Mouse (Mus musculus): ENCODE data around the gene Crybg2. TPM values are rescaled to one million over a fixed set of nuclear protein-coding genes. Genes with fewer than 3 reads are reported as not detected.

The Crybg2 gene
- polyA plus RNA-seq, 1 experiment from 2014 or later = 1.9 TPM

DNA sequence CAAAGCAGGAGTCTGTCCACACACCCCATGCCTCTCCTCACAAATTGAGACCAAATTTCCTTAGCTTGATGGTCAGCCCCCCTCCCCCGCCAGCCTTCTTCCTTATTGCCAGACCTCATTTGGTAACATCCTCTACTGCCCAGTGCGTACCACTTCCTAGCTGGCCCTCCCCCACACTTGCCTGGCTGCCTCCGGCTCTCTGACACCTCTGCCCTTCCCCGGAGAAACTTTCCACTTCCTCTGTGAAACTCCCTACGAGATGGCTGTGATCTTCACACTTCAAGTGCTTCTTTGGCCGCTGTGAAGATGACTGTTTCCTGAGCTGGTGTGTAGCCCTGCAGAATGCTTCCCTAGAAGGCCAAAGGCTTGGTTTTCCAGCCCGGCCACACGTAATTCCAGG, 38.0 kb downstream of the Crybg2 start:
- ATAC-seq = no peak
- no peaks in the 10 kb centered on the region for H3K4me1 ChIP-seq (ENCODE audit: control insufficient read depth, insufficient read depth, low read length)
- H3K27ac ChIP-seq (ENCODE audit: low read depth, low read length) = no peak overlapping the region
- no peaks in the 10 kb centered on the region for H3K36me3 ChIP-seq (ENCODE audit: control insufficient read depth, insufficient read depth, low read length)
- no peak overlapping the region for H3K4me2 ChIP-seq (ENCODE audit: low read length)
- WGBS = 81% methylated on average over 8 of the region's 8 CpGs
- no peaks in the 10 kb centered on the region for H3K9me3 ChIP-seq (replicated peaks; ENCODE audit: control insufficient read depth, low read length)
- no peak overlapping the region for H3K9ac ChIP-seq (ENCODE audit: low read length)
- H3K27me3 ChIP-seq (replicated peaks; ENCODE audit: control insufficient read depth, insufficient read depth, low read length) = no peaks in the 10 kb centered on the region
- H3K4me3 ChIP-seq (ENCODE audit: low read depth, low read length) = no peak overlapping the region
- DNase-seq (ENCODE audit: low spot score) = no peak

- no peak for ATAC-seq
- WGBS = 83% methylated on average over 4 of the region's 4 CpGs
- H3K9ac ChIP-seq (ENCODE audit: low read length) = no peak overlapping the region
- no peaks in the 10 kb centered on the region for H3K4me1 ChIP-seq (ENCODE audit: control insufficient read depth, insufficient read depth, low read length)
- no peak for DNase-seq (ENCODE audit: low spot score)
- H3K36me3 ChIP-seq (ENCODE audit: control insufficient read depth, insufficient read depth, low read length) = no peaks in the 10 kb centered on the region
- no peak overlapping the region for H3K4me2 ChIP-seq (ENCODE audit: low read length)
- no peak overlapping the region for H3K4me3 ChIP-seq (ENCODE audit: low read depth, low read length)
- H3K27me3 ChIP-seq (replicated peaks; ENCODE audit: control insufficient read depth, insufficient read depth, low read length) = no peaks in the 10 kb centered on the region
- H3K9me3 ChIP-seq (replicated peaks; ENCODE audit: control insufficient read depth, low read length) = no peaks in the 10 kb centered on the region
- H3K27ac ChIP-seq (ENCODE audit: low read depth, low read length) = no peak overlapping the region
These were observed 39.6 kb downstream of the Crybg2 start for GRCm38 (mm10) chr4:134100245-134100644.

GRCm38 (mm10) chr4:134101979-134102741, 41.5 kb downstream of the Crybg2 start, which contains the start of gene Ubxn11:
TSS of gene Ubxn11 (plus strand) at chr4:134102570.
- DNase-seq (ENCODE audit: low spot score) (peak; percentile 97), ATAC-seq (peak; percentile 99)
- WGBS = 17% methylated on average over 34 of the region's 34 CpGs
- no peaks in the 10 kb centered on the region for H3K9me3 ChIP-seq (replicated peaks; ENCODE audit: control insufficient read depth, low read length)
- no peaks in the 10 kb centered on the region for H3K27me3 ChIP-seq (replicated peaks; ENCODE audit: control insufficient read depth, insufficient read depth, low read length)
- H3K4me2 ChIP-seq (ENCODE audit: low read length) = peak within 1 kb of the TSS; percentile 62
- H3K4me3 ChIP-seq (ENCODE audit: low read depth, low read length) = peak within 1 kb of the TSS; percentile 70
- H3K36me3 ChIP-seq (ENCODE audit: control insufficient read depth, insufficient read depth, low read length) = no peaks in the 10 kb centered on the region
- H3K27ac ChIP-seq (ENCODE audit: low read depth, low read length) = no peak within 1 kb of the TSS
- H3K4me1 ChIP-seq (ENCODE audit: control insufficient read depth, insufficient read depth, low read length) = no peaks in the 10 kb centered on the region
- H3K9ac ChIP-seq (ENCODE audit: low read length) = peak within 1 kb of the TSS; percentile 63

DNA sequence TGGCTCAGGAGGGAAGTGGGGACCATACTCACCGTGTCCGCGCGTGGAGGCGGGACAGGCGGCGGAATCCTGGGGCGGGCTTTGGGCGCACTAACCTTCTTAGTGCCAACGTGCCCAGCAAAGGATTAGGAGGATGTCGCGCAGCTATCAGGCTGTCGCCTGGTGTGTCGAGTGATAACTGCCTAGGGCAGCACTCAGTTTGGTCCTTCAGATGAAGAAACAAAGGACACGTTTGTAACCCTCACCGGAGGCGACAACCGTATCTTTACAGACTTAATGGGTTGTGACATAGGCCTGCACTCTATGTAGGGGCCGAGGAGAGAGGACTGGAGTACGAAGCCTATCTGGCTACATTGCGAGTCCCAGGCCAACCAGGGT, 42.1 kb downstream of the Crybg2 start:
- ATAC-seq (peak; percentile 49; the same call in 1 of the 2 replicates), DNase-seq (ENCODE audit: low spot score) (no peak)
- Histone ChIP-seq H3K27ac (ENCODE audit: low read depth, low read length) (no peak overlapping the region), H3K4me3 (ENCODE audit: low read depth, low read length) (peak overlapping the region; percentile 70), H3K36me3 (ENCODE audit: control insufficient read depth, insufficient read depth, low read length) (no peaks in the 10 kb centered on the region), H3K9me3 (replicated peaks; ENCODE audit: control insufficient read depth, low read length) (no peaks in the 10 kb centered on the region), H3K4me1 (ENCODE audit: control insufficient read depth, insufficient read depth, low read length) (no peaks in the 10 kb centered on the region), H3K4me2 (ENCODE audit: low read length) (peak overlapping the region; percentile 62), H3K9ac (ENCODE audit: low read length) (peak overlapping the region; percentile 63), H3K27me3 (replicated peaks; ENCODE audit: control insufficient read depth, insufficient read depth, low read length) (no peaks in the 10 kb centered on the region)
- 3% methylated on average over 21 of the region's 21 CpGs for WGBS

- H3K36me3 ChIP-seq (ENCODE audit: control insufficient read depth, insufficient read depth, low read length) = no peaks in the 10 kb centered on the region
- H3K4me3 ChIP-seq (ENCODE audit: low read depth, low read length) = no peak overlapping the region
- DNase-seq (ENCODE audit: low spot score) = no peak
- 80% methylated on average over 7 of the region's 7 CpGs for WGBS
- no peak for ATAC-seq
- no peak overlapping the region for H3K4me2 ChIP-seq (ENCODE audit: low read length)
- no peaks in the 10 kb centered on the region for H3K9me3 ChIP-seq (replicated peaks; ENCODE audit: control insufficient read depth, low read length)
- H3K9ac ChIP-seq (ENCODE audit: low read length) = no peak overlapping the region
- no peaks in the 10 kb centered on the region for H3K27me3 ChIP-seq (replicated peaks; ENCODE audit: control insufficient read depth, insufficient read depth, low read length)
- H3K4me1 ChIP-seq (ENCODE audit: control insufficient read depth, insufficient read depth, low read length) = no peaks in the 10 kb centered on the region
- H3K27ac ChIP-seq (ENCODE audit: low read depth, low read length) = no peak overlapping the region
These were observed 45.5 kb downstream of the Crybg2 start for GRCm38 (mm10) chr4:134106105-134106504.

- no peak overlapping the region for H3K4me2 ChIP-seq (ENCODE audit: low read length)
- no peak overlapping the region for H3K9ac ChIP-seq (ENCODE audit: low read length)
- no peaks in the 10 kb centered on the region for H3K36me3 ChIP-seq (ENCODE audit: control insufficient read depth, insufficient read depth, low read length)
- no peaks in the 10 kb centered on the region for H3K27me3 ChIP-seq (replicated peaks; ENCODE audit: control insufficient read depth, insufficient read depth, low read length)
- WGBS = 90% methylated on average over 7 of the region's 7 CpGs
- DNase-seq (ENCODE audit: low spot score) = no peak
- H3K9me3 ChIP-seq (replicated peaks; ENCODE audit: control insufficient read depth, low read length) = no peaks in the 10 kb centered on the region
- no peaks in the 10 kb centered on the region for H3K4me1 ChIP-seq (ENCODE audit: control insufficient read depth, insufficient read depth, low read length)
- no peak overlapping the region for H3K27ac ChIP-seq (ENCODE audit: low read depth, low read length)
- no peak for ATAC-seq
- no peak overlapping the region for H3K4me3 ChIP-seq (ENCODE audit: low read depth, low read length)
These were observed 47.1 kb downstream of the Crybg2 start for GRCm38 (mm10) chr4:134107730-134108129.

DNA sequence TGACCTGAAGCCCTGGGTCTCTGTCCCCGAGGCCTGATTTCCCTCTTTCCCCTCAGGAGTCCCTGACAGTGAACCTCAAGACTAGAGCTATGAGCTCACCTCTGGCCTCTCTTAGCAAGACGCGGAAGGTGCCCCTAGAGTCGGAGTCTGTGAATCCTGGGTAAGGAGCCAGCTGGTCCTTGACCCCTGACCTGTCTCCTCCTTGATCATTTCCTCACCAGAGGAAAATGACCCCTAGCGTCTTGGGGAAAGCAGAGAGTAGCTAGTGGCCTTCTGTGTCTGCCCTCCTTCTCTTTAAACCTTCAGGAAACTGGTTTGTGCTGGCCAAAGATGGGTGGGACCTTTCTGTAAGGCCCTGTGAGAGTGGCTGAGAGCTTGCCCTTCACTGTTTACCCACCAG, 47.6 kb downstream of the Crybg2 start:
- H3K9me3 ChIP-seq (replicated peaks; ENCODE audit: control insufficient read depth, low read length) = no peaks in the 10 kb centered on the region
- no peak overlapping the region for H3K27ac ChIP-seq (ENCODE audit: low read depth, low read length)
- no peak overlapping the region for H3K9ac ChIP-seq (ENCODE audit: low read length)
- H3K27me3 ChIP-seq (replicated peaks; ENCODE audit: control insufficient read depth, insufficient read depth, low read length) = no peaks in the 10 kb centered on the region
- 75% methylated on average over 5 of the region's 5 CpGs for WGBS
- ATAC-seq (no peak), DNase-seq (ENCODE audit: low spot score) (no peak)
- no peak overlapping the region for H3K4me3 ChIP-seq (ENCODE audit: low read depth, low read length)
- H3K4me1 ChIP-seq (ENCODE audit: control insufficient read depth, insufficient read depth, low read length) = no peaks in the 10 kb centered on the region
- no peak overlapping the region for H3K4me2 ChIP-seq (ENCODE audit: low read length)
- no peaks in the 10 kb centered on the region for H3K36me3 ChIP-seq (ENCODE audit: control insufficient read depth, insufficient read depth, low read length)

DNA sequence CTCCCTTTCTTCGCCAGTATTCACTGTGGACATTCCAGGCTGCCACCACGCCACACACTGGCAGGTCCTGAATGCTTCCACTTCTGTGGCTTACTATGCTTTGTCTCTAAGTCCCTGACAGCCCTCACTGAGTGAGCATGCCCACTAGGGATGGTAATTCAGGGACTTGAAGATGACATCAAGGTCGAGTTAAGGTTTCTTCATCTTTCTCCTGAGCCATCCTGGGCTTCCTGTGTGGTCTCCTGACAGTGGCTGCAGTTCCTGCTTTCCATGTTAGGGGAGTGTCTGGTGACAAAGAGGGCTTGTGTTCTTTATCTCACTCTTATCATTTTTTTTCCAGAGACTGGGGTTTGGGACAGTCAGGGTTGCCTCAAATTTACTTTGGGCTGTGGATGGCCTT, 50.0 kb downstream of the Crybg2 start:
- Histone ChIP-seq H3K27ac (ENCODE audit: low read depth, low read length) (no peak overlapping the region), H3K9me3 (replicated peaks; ENCODE audit: control insufficient read depth, low read length) (no peaks in the 10 kb centered on the region), H3K9ac (ENCODE audit: low read length) (no peak overlapping the region), H3K4me3 (ENCODE audit: low read depth, low read length) (no peak overlapping the region), H3K4me1 (ENCODE audit: control insufficient read depth, insufficient read depth, low read length) (no peaks in the 10 kb centered on the region), H3K36me3 (ENCODE audit: control insufficient read depth, insufficient read depth, low read length) (no peaks in the 10 kb centered on the region), H3K4me2 (ENCODE audit: low read length) (no peak overlapping the region), H3K27me3 (replicated peaks; ENCODE audit: control insufficient read depth, insufficient read depth, low read length) (no peaks in the 10 kb centered on the region)
- ATAC-seq = no peak
- no peak for DNase-seq (ENCODE audit: low spot score)
- WGBS = 45% methylated on average over 3 of the region's 3 CpGs

GRCm38 (mm10) chr4:134112403-134112802, 51.8 kb downstream of the Crybg2 start:
- H3K9ac ChIP-seq (ENCODE audit: low read length) = no peak overlapping the region
- H3K36me3 ChIP-seq (ENCODE audit: control insufficient read depth, insufficient read depth, low read length) = no peaks in the 10 kb centered on the region
- no peak overlapping the region for H3K27ac ChIP-seq (ENCODE audit: low read depth, low read length)
- DNase-seq (ENCODE audit: low spot score) (no peak), ATAC-seq (no peak)
- no peak overlapping the region for H3K4me2 ChIP-seq (ENCODE audit: low read length)
- H3K9me3 ChIP-seq (replicated peaks; ENCODE audit: control insufficient read depth, low read length) = no peaks in the 10 kb centered on the region
- 86% methylated on average over 6 of the region's 6 CpGs for WGBS
- H3K27me3 ChIP-seq (replicated peaks; ENCODE audit: control insufficient read depth, insufficient read depth, low read length) = no peaks in the 10 kb centered on the region
- H3K4me3 ChIP-seq (ENCODE audit: low read depth, low read length) = no peak overlapping the region
- no peaks in the 10 kb centered on the region for H3K4me1 ChIP-seq (ENCODE audit: control insufficient read depth, insufficient read depth, low read length)
